Mouse (Mus musculus) midbrain, embryonic 14.5 days (tissue): ENCODE data around the gene Wdr77. TPM values are rescaled to one million over a fixed set of nuclear protein-coding genes. Genes with fewer than 3 reads are reported as not detected.
"Not testable (repeated sequence)": the region's sequence is repeated elsewhere in the genome, so short reads cannot be mapped to it uniquely, and the experiment has no call there.

Source experiments
- ATAC-seq: fragments of 200-750 bp; cut with Nextera tagmentation; 2 replicates; pipeline ENCODE4 v1.8.0; 2017; ENCODE audit warnings: moderate number of reproducible peaks, moderate library complexity; ENCODE audit not compliant: low FRiP score, low TSS enrichment
- DNase-seq: peaks from one replicate; pipeline ENCODE4 v3.0.0-alpha.2; 2015
- H3K27ac ChIP-seq: fragments of 300-500 bp; sonication (generic); replicated peaks from 2 replicates; pipeline ENCODE4 v1.5.1; 2014; ENCODE audit warnings: mild to moderate bottlenecking, low read depth, low read length, moderate library complexity
- H3K27me3 ChIP-seq: fragments of 300-500 bp; sonication (generic); 2 replicates; pipeline ENCODE4 v1.6.1; 2014; ENCODE audit warnings: low read length, control low read depth, mixed read lengths; ENCODE audit not compliant: control insufficient read depth, insufficient read depth
- H3K36me3 ChIP-seq: fragments of 300-500 bp; sonication (generic); 2 replicates; pipeline ENCODE4 v1.6.1; 2014; ENCODE audit warnings: low read length, control low read depth; ENCODE audit not compliant: control insufficient read depth, insufficient read depth
- H3K4me1 ChIP-seq: fragments of 300-500 bp; sonication (generic); 2 replicates; pipeline ENCODE4 v1.6.1; 2014; ENCODE audit warnings: mild to moderate bottlenecking, antibody characterized with exemption, low read length, control low read depth; ENCODE audit not compliant: control insufficient read depth, insufficient read depth
- H3K4me2 ChIP-seq: fragments of 300-500 bp; sonication (generic); 2 replicates; pipeline ENCODE4 v1.6.1; 2014; ENCODE audit warnings: mild to moderate bottlenecking, low read length, moderate library complexity
- H3K4me3 ChIP-seq: fragments of 300-500 bp; sonication (generic); replicated peaks from 2 replicates; pipeline ENCODE4 v1.5.1; 2014; ENCODE audit warnings: low read depth, low read length
- H3K9ac ChIP-seq: fragments of 300-500 bp; sonication (generic); replicated peaks from 2 replicates; pipeline ENCODE4 v1.6.1; 2014; ENCODE audit warnings: mild to moderate bottlenecking, low read length, moderate library complexity
- H3K9me3 ChIP-seq: fragments of 300-500 bp; sonication (generic); 2 replicates; pipeline ENCODE4 v1.6.1; 2016; ENCODE audit warnings: low read length, control low read depth, mixed read lengths; ENCODE audit not compliant: control insufficient read depth
- WGBS: fragments of 180-500 bp; shearing (Covaris S2); extraction: QIAGEN DNeasy Blood & Tissue Kit; methylation state at CpG from one replicate; pipeline ENCODE4 v1.1.7; 2014; 5-methylcytosine and 5-hydroxymethylcytosine counted together
- polyA plus RNA-seq: library from polyadenylated mRNA; unstranded; fragments of >200 nt; fragmentation: Nextera tagmentation; extraction: Ambion mirVana; gene quantifications from 2 replicates; pipeline ENCODE4 v1.2.1, GENCODE M21; 2014

Wdr77 gene
- polyA plus RNA-seq, 1 experiment from 2014 or later, result 94.8 TPM

GRCm38 (mm10) chr3:105920743-105921142 lies 38.4 kb upstream of the Wdr77 start:
- not testable (repeated sequence) for DNase-seq, H3K27ac ChIP-seq, H3K4me3 ChIP-seq

GRCm38 (mm10) chr3:105921959-105922358 lies 37.2 kb upstream of the Wdr77 start:
- no peak for ATAC-seq
- 74% methylated on average over 2 of the region's 2 CpGs for WGBS

More at GRCm38 (mm10) chr3:105920743-105921142, 38.4 kb upstream of the Wdr77 start:
- H3K4me1 ChIP-seq, H3K27me3 ChIP-seq, H3K4me2 ChIP-seq, H3K9me3 ChIP-seq, H3K36me3 ChIP-seq, ATAC-seq, H3K9ac ChIP-seq: not testable (repeated sequence)

GRCm38 (mm10) chr3:105924616-105925015 lies 34.6 kb upstream of the Wdr77 start:
- H3K4me3 ChIP-seq, result no peak overlapping the region
- WGBS, result 90% methylated on average over 9 of the region's 9 CpGs
- no peak overlapping the region for H3K9ac ChIP-seq
- no peaks in the 10 kb centered on the region for H3K4me1 ChIP-seq
- no peaks in the 10 kb centered on the region for H3K9me3 ChIP-seq
- no peak for DNase-seq
- no peak overlapping the region for H3K4me2 ChIP-seq
- ATAC-seq, result no peak
- H3K27ac ChIP-seq, result no peak overlapping the region
- H3K27me3 ChIP-seq, result no peaks in the 10 kb centered on the region
- H3K36me3 ChIP-seq, result no peaks in the 10 kb centered on the region

More at GRCm38 (mm10) chr3:105921959-105922358, 37.2 kb upstream of the Wdr77 start:
- Histone ChIP-seq H3K4me1 (no peaks in the 10 kb centered on the region), H3K27me3 (no peaks in the 10 kb centered on the region), H3K9me3 (no peaks in the 10 kb centered on the region), H3K27ac (no peak overlapping the region), H3K4me3 (no peak overlapping the region), H3K4me2 (no peak overlapping the region), H3K9ac (no peak overlapping the region), H3K36me3 (no peaks in the 10 kb centered on the region)
- no peak for DNase-seq

GRCm38 (mm10) chr3:105927561-105928194 lies 31.5 kb upstream of the Wdr77 start:
- H3K9me3 ChIP-seq, result no peaks in the 10 kb centered on the region
- 88% methylated on average over 7 of the region's 7 CpGs for WGBS
- no peak overlapping the region for H3K4me2 ChIP-seq
- ATAC-seq (no peak), DNase-seq (no peak)
- no peak overlapping the region for H3K27ac ChIP-seq
- H3K36me3 ChIP-seq, result no peaks in the 10 kb centered on the region
- no peaks in the 10 kb centered on the region for H3K27me3 ChIP-seq
- H3K4me3 ChIP-seq, result no peak overlapping the region
- H3K4me1 ChIP-seq, result no peaks in the 10 kb centered on the region
- no peak overlapping the region for H3K9ac ChIP-seq

GRCm38 (mm10) chr3:105928195-105928569 lies 31.0 kb upstream of the Wdr77 start:
- no peaks in the 10 kb centered on the region for H3K4me1 ChIP-seq
- no peaks in the 10 kb centered on the region for H3K27me3 ChIP-seq
- no peak overlapping the region for H3K4me2 ChIP-seq
- no peaks in the 10 kb centered on the region for H3K36me3 ChIP-seq
- no peak overlapping the region for H3K9ac ChIP-seq
- ATAC-seq (no peak), DNase-seq (no peak)
- WGBS, result 93% methylated on average over 3 of the region's 3 CpGs
- no peak overlapping the region for H3K4me3 ChIP-seq
- no peak overlapping the region for H3K27ac ChIP-seq
- no peaks in the 10 kb centered on the region for H3K9me3 ChIP-seq

GRCm38 (mm10) chr3:105928781-105929180 lies 30.4 kb upstream of the Wdr77 start:
- 90% methylated on average over 6 of the region's 6 CpGs for WGBS
- no peaks in the 10 kb centered on the region for H3K9me3 ChIP-seq
- H3K4me2 ChIP-seq, result no peak overlapping the region
- H3K9ac ChIP-seq, result no peak overlapping the region
- no peaks in the 10 kb centered on the region for H3K27me3 ChIP-seq
- DNase-seq, result no peak
- no peak overlapping the region for H3K4me3 ChIP-seq
- ATAC-seq, result no peak
- H3K27ac ChIP-seq, result no peak overlapping the region
- no peaks in the 10 kb centered on the region for H3K4me1 ChIP-seq
- no peaks in the 10 kb centered on the region for H3K36me3 ChIP-seq

GRCm38 (mm10) chr3:105929821-105930220 lies 29.3 kb upstream of the Wdr77 start:
- no peak overlapping the region for H3K9ac ChIP-seq
- no peaks in the 10 kb centered on the region for H3K9me3 ChIP-seq
- no peak overlapping the region for H3K4me2 ChIP-seq
- DNase-seq (no peak), ATAC-seq (no peak)
- no peak overlapping the region for H3K4me3 ChIP-seq
- no peaks in the 10 kb centered on the region for H3K4me1 ChIP-seq
- no peaks in the 10 kb centered on the region for H3K27me3 ChIP-seq
- 86% methylated on average over 7 of the region's 7 CpGs for WGBS
- H3K27ac ChIP-seq, result no peak overlapping the region
- H3K36me3 ChIP-seq, result no peaks in the 10 kb centered on the region

- Histone ChIP-seq H3K27ac (no peak overlapping the region), H3K4me1 (no peaks in the 10 kb centered on the region), H3K4me2 (no peak overlapping the region), H3K27me3 (no peaks in the 10 kb centered on the region), H3K9ac (no peak overlapping the region), H3K9me3 (no peaks in the 10 kb centered on the region), H3K36me3 (no peaks in the 10 kb centered on the region), H3K4me3 (no peak overlapping the region)
- 96% methylated on average over 2 of the region's 2 CpGs for WGBS
- DNase-seq (no peak), ATAC-seq (no peak)
Measured at GRCm38 (mm10) chr3:105931095-105931494, 28.1 kb upstream of the Wdr77 start.

- H3K9me3 ChIP-seq, result no peaks in the 10 kb centered on the region
- no peaks in the 10 kb centered on the region for H3K4me1 ChIP-seq
- WGBS, result 91% methylated on average over 8 of the region's 8 CpGs
Measured at GRCm38 (mm10) chr3:105932240-105933071, 26.7 kb upstream of the Wdr77 start, which contains the start of gene I830077J02Rik. I830077J02Rik (minus strand) TSS chr3:105932664.

More at GRCm38 (mm10) chr3:105932240-105933071, 26.7 kb upstream of the Wdr77 start, which contains the start of gene I830077J02Rik:
- Histone ChIP-seq H3K9ac (no peak within 1 kb of the TSS), H3K27ac (no peak within 1 kb of the TSS), H3K27me3 (no peaks in the 10 kb centered on the region), H3K4me3 (no peak within 1 kb of the TSS), H3K4me2 (no peak within 1 kb of the TSS), H3K36me3 (0 out of 2 replicates have a peak, but pooled peaks cover 7% of the 10 kb centered on the region)
- no peak for ATAC-seq
- no peak for DNase-seq
